Mouse (Mus musculus): ENCODE results near the gene Wipf3. TPM values are rescaled to one million over a fixed set of nuclear protein-coding genes. Genes with fewer than 3 reads are reported as not detected.

The Wipf3 gene
- polyA plus RNA-seq, 1 experiment from 2014 or later, result 1.5 TPM

- H3K4me2 ChIP-seq, result no peak overlapping the region
- H3K4me3 ChIP-seq, result no peak overlapping the region
- 86% methylated on average over 7 of the region's 7 CpGs for WGBS
- no peaks in the 10 kb centered on the region for H3K9me3 ChIP-seq
- no peak overlapping the region for H3K9ac ChIP-seq
- peaks cover 17% of the 10 kb centered on the region for H3K4me1 ChIP-seq
- no peaks in the 10 kb centered on the region for H3K36me3 ChIP-seq
- H3K27me3 ChIP-seq, result no peaks in the 10 kb centered on the region
- no peak for ATAC-seq (ENCODE audit: insufficient number of reproducible peaks, insufficient read depth, low FRiP score, low TSS enrichment, low read depth)
- no peak overlapping the region for H3K27ac ChIP-seq
Measured at GRCm38 (mm10) chr6:54539396-54539795, 110.0 kb downstream of the Wipf3 start.

GRCm38 (mm10) chr6:54540252-54540887, 111.0 kb downstream of the Wipf3 start:
- H3K9ac ChIP-seq, result no peak overlapping the region
- H3K4me1 ChIP-seq, result peaks cover 19% of the 10 kb centered on the region
- H3K9me3 ChIP-seq, result no peaks in the 10 kb centered on the region
- no peak overlapping the region for H3K4me2 ChIP-seq
- H3K36me3 ChIP-seq, result no peaks in the 10 kb centered on the region
- H3K27me3 ChIP-seq, result no peaks in the 10 kb centered on the region
- WGBS, result 71% methylated on average over 9 of the region's 9 CpGs
- ATAC-seq (ENCODE audit: insufficient number of reproducible peaks, insufficient read depth, low FRiP score, low TSS enrichment, low read depth), result no peak
- no peak overlapping the region for H3K4me3 ChIP-seq
- no peak overlapping the region for H3K27ac ChIP-seq

- H3K9me3 ChIP-seq, result no peaks in the 10 kb centered on the region
- no peak for ATAC-seq (ENCODE audit: insufficient number of reproducible peaks, insufficient read depth, low FRiP score, low TSS enrichment, low read depth)
- H3K36me3 ChIP-seq, result no peaks in the 10 kb centered on the region
- no peak overlapping the region for H3K27ac ChIP-seq
- H3K4me1 ChIP-seq, result peaks cover 15% of the 10 kb centered on the region
- H3K27me3 ChIP-seq, result no peaks in the 10 kb centered on the region
- H3K4me3 ChIP-seq, result no peak overlapping the region
- H3K4me2 ChIP-seq, result no peak overlapping the region
- 70% methylated on average over 7 of the region's 7 CpGs for WGBS
- no peak overlapping the region for H3K9ac ChIP-seq
Measured at GRCm38 (mm10) chr6:54542836-54543235, 113.4 kb downstream of the Wipf3 start.

- WGBS, result 77% methylated on average over 2 of the region's 2 CpGs
- Histone ChIP-seq H3K4me1 (peaks cover 18% of the 10 kb centered on the region), H3K27ac (no peak overlapping the region), H3K9me3 (no peaks in the 10 kb centered on the region), H3K9ac (no peak overlapping the region), H3K27me3 (no peaks in the 10 kb centered on the region), H3K36me3 (no peaks in the 10 kb centered on the region), H3K4me3 (no peak overlapping the region), H3K4me2 (no peak overlapping the region)
- no peak for ATAC-seq (ENCODE audit: insufficient number of reproducible peaks, insufficient read depth, low FRiP score, low TSS enrichment, low read depth)
Measured at GRCm38 (mm10) chr6:54543646-54544045, 114.2 kb downstream of the Wipf3 start.

GRCm38 (mm10) chr6:54548314-54549019, 119.1 kb downstream of the Wipf3 start:
- no peak for ATAC-seq (ENCODE audit: insufficient number of reproducible peaks, insufficient read depth, low FRiP score, low TSS enrichment, low read depth)

GRCm38 (mm10) chr6:54549311-54549710, 119.9 kb downstream of the Wipf3 start:
- Histone ChIP-seq H3K4me2 (no peak overlapping the region), H3K27ac (no peak overlapping the region), H3K9me3 (no peaks in the 10 kb centered on the region), H3K9ac (no peak overlapping the region), H3K27me3 (no peaks in the 10 kb centered on the region), H3K36me3 (no peaks in the 10 kb centered on the region), H3K4me1 (peaks cover 22% of the 10 kb centered on the region), H3K4me3 (no peak overlapping the region)
- no peak for ATAC-seq (ENCODE audit: insufficient number of reproducible peaks, insufficient read depth, low FRiP score, low TSS enrichment, low read depth)
- WGBS, result 59% methylated on average over 4 of the region's 4 CpGs

More at GRCm38 (mm10) chr6:54548314-54549019, 119.1 kb downstream of the Wipf3 start:
- Histone ChIP-seq H3K27me3 (no peaks in the 10 kb centered on the region), H3K4me2 (no peak overlapping the region), H3K9me3 (no peaks in the 10 kb centered on the region), H3K9ac (no peak overlapping the region), H3K27ac (no peak overlapping the region), H3K4me1 (peaks cover 19% of the 10 kb centered on the region), H3K4me3 (no peak overlapping the region), H3K36me3 (no peaks in the 10 kb centered on the region)
- WGBS, result 61% methylated on average over 13 of the region's 13 CpGs

GRCm38 (mm10) chr6:54550801-54551323, 121.5 kb downstream of the Wipf3 start:
- Histone ChIP-seq H3K4me3 (no peak overlapping the region), H3K27ac (no peak overlapping the region), H3K9ac (no peak overlapping the region), H3K27me3 (no peaks in the 10 kb centered on the region), H3K4me2 (no peak overlapping the region), H3K36me3 (no peaks in the 10 kb centered on the region), H3K9me3 (no peaks in the 10 kb centered on the region), H3K4me1 (peaks cover 18% of the 10 kb centered on the region; the same call in 1 of the 2 replicates)
- no peak for ATAC-seq (ENCODE audit: insufficient number of reproducible peaks, insufficient read depth, low FRiP score, low TSS enrichment, low read depth)
- 62% methylated on average over 6 of the region's 7 CpGs for WGBS

GRCm38 (mm10) chr6:54552721-54553413, 123.5 kb downstream of the Wipf3 start:
- no peak overlapping the region for H3K9ac ChIP-seq
- H3K27me3 ChIP-seq, result no peaks in the 10 kb centered on the region
- H3K9me3 ChIP-seq, result no peaks in the 10 kb centered on the region
- no peak overlapping the region for H3K27ac ChIP-seq
- H3K36me3 ChIP-seq, result no peaks in the 10 kb centered on the region
- WGBS, result 70% methylated on average over 9 of the region's 9 CpGs
- peaks cover 18% of the 10 kb centered on the region; the same call in 1 of the 2 replicates for H3K4me1 ChIP-seq
- no peak overlapping the region for H3K4me2 ChIP-seq
- H3K4me3 ChIP-seq, result no peak overlapping the region
- no peak for ATAC-seq (ENCODE audit: insufficient number of reproducible peaks, insufficient read depth, low FRiP score, low TSS enrichment, low read depth)

Other genes starting within 250 kb of the Wipf3 start
- gene Prr15, start 103.8 kb upstream of the Wipf3 start, polyA plus RNA-seq (2015; fragmentation: Nextera tagmentation; extraction: Ambion mirVana), result 1.3 and 3.6 TPM in 2 replicates
- gene Scrn1, start 136.9 kb downstream of the Wipf3 start, polyA plus RNA-seq (2015; fragmentation: Nextera tagmentation; extraction: Ambion mirVana), result 7.3 and 11.0 TPM in 2 replicates
- 12.0 and 12.5 TPM in 2 replicates for gene Plekha8, start 165.5 kb downstream of the Wipf3 start, polyA plus RNA-seq (2015; fragmentation: Nextera tagmentation; extraction: Ambion mirVana)
- gene Fkbp14, start 167.7 kb downstream of the Wipf3 start, polyA plus RNA-seq (2015; fragmentation: Nextera tagmentation; extraction: Ambion mirVana), result 37.9 and 41.4 TPM in 2 replicates

Data from embryonic facial prominence, embryonic 13.5 days (tissue).